Mouse (Mus musculus) lung, embryonic 16.5 days (tissue): ENCODE data around the gene Gm8764. TPM values are rescaled to one million over a fixed set of nuclear protein-coding genes. Genes with fewer than 3 reads are reported as not detected.

Experiments
- ATAC-seq: fragments of 200-750 bp; cut with Nextera tagmentation; 2 replicates; pipeline ENCODE4 v1.8.0; 2017; ENCODE audit warnings: low read depth, mild to moderate bottlenecking, moderate library complexity
- H3K27ac ChIP-seq: fragments of 300-500 bp; sonication (generic); 2 replicates; pipeline ENCODE4 v1.5.1; 2014; ENCODE audit warnings: mild to moderate bottlenecking, control low read depth, low read length
- H3K27me3 ChIP-seq: fragments of 300-500 bp; sonication (generic); 2 replicates; pipeline ENCODE4 v1.6.1; 2014; ENCODE audit warnings: low read depth, low read length, mixed read lengths; ENCODE audit not compliant: control insufficient read depth, insufficient read depth
- H3K36me3 ChIP-seq: fragments of 300-500 bp; sonication (generic); 2 replicates; pipeline ENCODE4 v1.6.1; 2014; ENCODE audit warnings: low read length; ENCODE audit not compliant: control insufficient read depth, insufficient read depth
- H3K4me1 ChIP-seq: fragments of 300-500 bp; sonication (generic); replicated peaks from 2 replicates; pipeline ENCODE4 v1.6.1; 2014; ENCODE audit warnings: low read length, mixed read lengths; ENCODE audit not compliant: control insufficient read depth, insufficient read depth
- H3K4me2 ChIP-seq: fragments of 300-500 bp; sonication (generic); 2 replicates; pipeline ENCODE4 v1.6.1; 2014; ENCODE audit warnings: low read depth, low read length, control low read depth
- H3K4me3 ChIP-seq: fragments of 300-500 bp; sonication (generic); 2 replicates; pipeline ENCODE4 v1.5.1; 2014; ENCODE audit warnings: mild to moderate bottlenecking, low read length, control low read depth
- H3K9ac ChIP-seq: fragments of 300-500 bp; sonication (generic); 2 replicates; pipeline ENCODE4 v1.6.1; 2014; ENCODE audit warnings: low read length, control low read depth
- H3K9me3 ChIP-seq: fragments of 300-500 bp; sonication (generic); 2 replicates; pipeline ENCODE4 v1.6.1; 2016; ENCODE audit warnings: low read length; ENCODE audit not compliant: control insufficient read depth
- WGBS: fragments of 180-500 bp; shearing (Covaris S2); extraction: QIAGEN DNeasy Blood & Tissue Kit; methylation state at CpG from one replicate; pipeline ENCODE4 v1.1.7; 2014; 5-methylcytosine and 5-hydroxymethylcytosine counted together
- polyA plus RNA-seq: library from polyadenylated mRNA; unstranded; fragments of >200 nt; fragmentation: Nextera tagmentation; extraction: Ambion mirVana; gene quantifications from 2 replicates; pipeline ENCODE4 v1.2.1, GENCODE M21; 2015

Gm8764 gene
- polyA plus RNA-seq, 1 experiment from 2014 or later: not detected

- Histone ChIP-seq H3K9ac (no peak overlapping the region), H3K4me2 (no peak overlapping the region), H3K9me3 (no peaks in the 10 kb centered on the region), H3K36me3 (no peaks in the 10 kb centered on the region), H3K4me1 (no peaks in the 10 kb centered on the region), H3K27ac (no peak overlapping the region), H3K4me3 (no peak overlapping the region), H3K27me3 (no peaks in the 10 kb centered on the region)
- 61% methylated on average over 3 of the region's 3 CpGs for WGBS
- no peak for ATAC-seq
Observed at GRCm38 (mm10) chr10:104210268-104210990, 50.6 kb downstream of the Gm8764 start.

Other genes starting within 250 kb of the Gm8764 start
- not detected in 2 replicates for gene Gm21293, start 17.0 kb upstream of the Gm8764 start, polyA plus RNA-seq
- gene Gm6763, start 8.5 kb upstream of the Gm8764 start, polyA plus RNA-seq: not detected in 2 replicates
- gene Gm21304, start 8.5 kb downstream of the Gm8764 start, polyA plus RNA-seq: not detected in 2 replicates
- not detected in 2 replicates for gene Gm21312, start 17.0 kb downstream of the Gm8764 start, polyA plus RNA-seq
- not detected in 2 replicates for gene Gm20765, start 25.5 kb downstream of the Gm8764 start, polyA plus RNA-seq
- gene Gm4340, start 34.0 kb downstream of the Gm8764 start, polyA plus RNA-seq: not detected in 2 replicates